Mouse (Mus musculus) bone marrow, adult 2 months (tissue): ENCODE results near the gene Ptprn2.

Experiments used
- CTCF ChIP-seq: fragments of 200-500 bp; IDR thresholded peaks from 2 replicates; pipeline ENCODE4 v1.5.1; 2011; ENCODE audit warnings: low read length, control low read depth; ENCODE audit not compliant: control insufficient read depth, insufficient read depth
- POLR2A ChIP-seq: fragments of 200-500 bp; IDR thresholded peaks from 2 replicates; pipeline ENCODE4 v1.6.1; 2011; ENCODE audit warnings: low read depth, mild to moderate bottlenecking, control low read depth, low read length, borderline replicate concordance; ENCODE audit not compliant: control insufficient read depth

- TF ChIP-seq POLR2A (no peak), CTCF (no peak)
These were observed 671.3 kb downstream of the Ptprn2 start for GRCm38 (mm10) chr12:117156786-117157185.
